13 mouse cellular contexts compared by ENCODE assay signal in the genomic region with DNA sequence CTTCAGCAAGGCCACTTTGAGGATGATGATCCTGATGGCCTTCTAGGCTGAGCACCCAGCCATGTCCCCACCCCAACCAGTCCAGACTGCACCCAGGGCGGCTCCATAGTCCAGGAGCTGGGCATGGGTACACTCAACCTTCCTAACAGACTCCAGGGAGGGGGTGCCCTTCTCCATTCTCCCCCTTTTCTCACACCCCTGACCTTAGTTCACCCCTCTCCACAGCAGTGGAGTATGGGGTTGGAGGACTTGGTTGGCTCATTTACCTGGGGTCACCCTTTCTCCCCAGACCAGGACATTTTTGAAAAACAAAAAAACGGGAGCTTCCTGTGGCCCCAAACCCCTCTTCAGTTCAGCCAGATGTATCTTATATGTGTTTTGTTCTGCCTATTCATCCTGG. TPM values are rescaled to one million over a fixed set of nuclear protein-coding genes. Genes with fewer than 3 reads are reported as not detected.
DNase-seq lines count a peak whose midpoint lies in the region; ATAC-seq and TF ChIP-seq lines count a peak whose summit lies in the region.
"Had no signal": no experiment of that assay in that cellular context is flagged by ENCODE, and none has a peak within 500 bp of the region (broad histone marks: within the 10 kb centered on the region; RNA-seq: fewer than 3 reads in every experiment).

No protein-coding gene starts in this region.

- ATAC-seq in forebrain, postnatal 0 days: no peak
- ATAC-seq in lung, embryonic 14.5 days (ENCODE audit: insufficient read depth): no peak
- no peak for ATAC-seq in embryonic facial prominence, embryonic 14.5 days (ENCODE audit: low read depth)
- no peak for ATAC-seq in liver, embryonic 14.5 days (ENCODE audit: insufficient read depth)
- ATAC-seq: Patski had no signal

- H3K4me3 ChIP-seq in forebrain, embryonic 10.5 days: peak overlapping the region; percentile 85; the same call in 1 of the 2 replicates
- H3K4me3 ChIP-seq in forebrain, postnatal 0 days (ENCODE audit: low read depth, low read length): no peak overlapping the region
- H3K4me3 ChIP-seq in lung, embryonic 14.5 days (ENCODE audit: low read depth, low read length): peak overlapping the region; percentile 85
- no peak overlapping the region for H3K4me3 ChIP-seq in embryonic facial prominence, embryonic 14.5 days (ENCODE audit: low read depth, low read length)
- peak overlapping the region in 1 of 2 experiments; percentile 89; a peak in 1 of 4 replicates for H3K4me3 ChIP-seq in liver, embryonic 14.5 days (ENCODE audit: insufficient read depth in 1 of 2, low read depth in 2 of 2, low read length in 2 of 2)

- H3K9ac ChIP-seq in forebrain, postnatal 0 days: no peak overlapping the region
- H3K9ac ChIP-seq in lung, embryonic 14.5 days: no peak overlapping the region; the same call in 1 of the 2 replicates
- no peak overlapping the region for H3K9ac ChIP-seq in embryonic facial prominence, embryonic 14.5 days (ENCODE audit: low read depth, low read length)
- peak overlapping the region; percentile 18; the same call in 1 of the 2 replicates for H3K9ac ChIP-seq in liver, embryonic 14.5 days (replicated peaks)

- no peaks in the 10 kb centered on the region for H3K9me3 ChIP-seq in forebrain, embryonic 10.5 days
- no peaks in the 10 kb centered on the region for H3K9me3 ChIP-seq in forebrain, postnatal 0 days (ENCODE audit: low read length)
- H3K9me3 ChIP-seq in lung, embryonic 14.5 days (ENCODE audit: low read depth, low read length): no peaks in the 10 kb centered on the region
- H3K9me3 ChIP-seq in embryonic facial prominence, embryonic 14.5 days (ENCODE audit: control insufficient read depth, low read length): no peaks in the 10 kb centered on the region
- H3K9me3 ChIP-seq in liver, embryonic 14.5 days (ENCODE audit: control insufficient read depth, low read length): no peaks in the 10 kb centered on the region

- no peak overlapping the region for H3K4me2 ChIP-seq in forebrain, postnatal 0 days (ENCODE audit: low read depth)
- H3K4me2 ChIP-seq in lung, embryonic 14.5 days: peak overlapping the region; percentile 89; the same call in 1 of the 2 replicates
- H3K4me2 ChIP-seq in embryonic facial prominence, embryonic 14.5 days (ENCODE audit: low read depth, low read length): 0 out of 2 replicates have a peak overlapping the region, but pooled peaks have one; percentile 74
- no peak overlapping the region for H3K4me2 ChIP-seq in liver, embryonic 14.5 days (ENCODE audit: low read depth)

- H3K27me3 ChIP-seq in forebrain, embryonic 10.5 days (ENCODE audit: poor library complexity, severe bottlenecking): peaks cover 58% of the 10 kb centered on the region
- no peaks in the 10 kb centered on the region for H3K27me3 ChIP-seq in forebrain, postnatal 0 days (ENCODE audit: insufficient read depth, low read length)
- H3K27me3 ChIP-seq in lung, embryonic 14.5 days (ENCODE audit: insufficient read depth, low read length): 0 out of 2 replicates have a peak, but pooled peaks cover 3% of the 10 kb centered on the region
- H3K27me3 ChIP-seq in embryonic facial prominence, embryonic 14.5 days (replicated peaks; ENCODE audit: control insufficient read depth, insufficient read depth, low read length): no peaks in the 10 kb centered on the region
- H3K27me3 ChIP-seq in liver, embryonic 14.5 days (ENCODE audit: control insufficient read depth, insufficient read depth, low read length): no peaks in the 10 kb centered on the region
- H3K27me3 ChIP-seq: Patski had no signal

- 92% methylated on average over 2 of the region's 2 CpGs for WGBS in forebrain, embryonic 10.5 days
- 92% methylated on average over 2 of the region's 2 CpGs for WGBS in forebrain, postnatal 0 days
- 84% methylated on average over 2 of the region's 2 CpGs for WGBS in lung, embryonic 14.5 days
- 93% methylated on average over 2 of the region's 2 CpGs for WGBS in embryonic facial prominence, embryonic 14.5 days
- 95% methylated on average over 2 of the region's 2 CpGs for WGBS in liver, embryonic 14.5 days (ENCODE audit: insufficient replicate concordance)

- H3K4me1 ChIP-seq in forebrain, embryonic 10.5 days: peaks cover 67% of the 10 kb centered on the region
- H3K4me1 ChIP-seq in forebrain, postnatal 0 days (ENCODE audit: insufficient read depth): peaks cover 17% of the 10 kb centered on the region
- peaks cover 6% of the 10 kb centered on the region for H3K4me1 ChIP-seq in lung, embryonic 14.5 days (ENCODE audit: insufficient read depth)
- H3K4me1 ChIP-seq in embryonic facial prominence, embryonic 14.5 days (ENCODE audit: control insufficient read depth, insufficient read depth, low read length): peaks cover 11% of the 10 kb centered on the region
- H3K4me1 ChIP-seq in liver, embryonic 14.5 days (replicated peaks; ENCODE audit: control insufficient read depth in 2 of 2, insufficient read depth in 2 of 2, low read length in 1 of 2): peaks cover 7% of the 10 kb centered on the region in 2 experiments

- H3K27ac ChIP-seq in forebrain, embryonic 10.5 days: no peak overlapping the region
- H3K27ac ChIP-seq in forebrain, postnatal 0 days (ENCODE audit: low read depth, low read length): no peak overlapping the region
- H3K27ac ChIP-seq in lung, embryonic 14.5 days (ENCODE audit: low read depth): no peak overlapping the region
- H3K27ac ChIP-seq in embryonic facial prominence, embryonic 14.5 days (replicated peaks; ENCODE audit: low read depth, low read length): no peak overlapping the region
- H3K27ac ChIP-seq in liver, embryonic 14.5 days: no peak overlapping the region

- peaks cover 50% of the 10 kb centered on the region for H3K36me3 ChIP-seq in forebrain, embryonic 10.5 days (replicated peaks)
- H3K36me3 ChIP-seq in forebrain, postnatal 0 days (ENCODE audit: insufficient read depth): peaks cover 18% of the 10 kb centered on the region
- H3K36me3 ChIP-seq in lung, embryonic 14.5 days (ENCODE audit: insufficient read depth): peaks cover 39% of the 10 kb centered on the region
- H3K36me3 ChIP-seq in embryonic facial prominence, embryonic 14.5 days (ENCODE audit: control insufficient read depth, insufficient read depth, low read length): peaks cover 41% of the 10 kb centered on the region
- H3K36me3 ChIP-seq in liver, embryonic 14.5 days (replicated peaks; ENCODE audit: control insufficient read depth, insufficient read depth, low read depth): peaks cover 25% of the 10 kb centered on the region

- DNase-seq in forebrain, embryonic 10.5 days (ENCODE audit: extremely low spot score, low spot score): no peak
- no peak for DNase-seq in forebrain, postnatal 0 days
- DNase-seq in lung, embryonic 14.5 days: no peak
- no peak for DNase-seq in lung, postnatal 25 days (ENCODE audit: low spot score)
- no peak for DNase-seq in embryonic facial prominence, embryonic 14.5 days (ENCODE audit: low spot score)
- no peak for DNase-seq in liver, embryonic 14.5 days (ENCODE audit: low read depth in 3 of 3, low spot score in 3 of 3)
- DNase-seq in natural killer cell, adult 2 months (ENCODE audit: low spot score in 2 of 2): no peak
- no peak for DNase-seq in cerebellum, adult 8-10 months
- DNase-seq: adrenal gland, postnatal 14 days; gastrocnemius, postnatal 14 days had no signal

- TF ChIP-seq EP300 in liver, embryonic 14.5 days (IDR thresholded peaks at IDR 0.05; ENCODE audit: low read depth): no peak

- TF ChIP-seq CTCF in forebrain, postnatal 0 days (IDR thresholded peaks at IDR 0.05; ENCODE audit: low read depth): no peak
- TF ChIP-seq CTCF in lung, embryonic 14.5 days (IDR thresholded peaks at IDR 0.05; ENCODE audit: low read depth): no peak
- TF ChIP-seq CTCF in liver, embryonic 14.5 days (IDR thresholded peaks at IDR 0.05; ENCODE audit: low read depth): no peak

RNA-seq across cellular contexts. Expression of a gene that starts 1.5 kb away (rescaled TPM):
- 0.49 and 0.63 TPM in 2 replicates for polyA plus RNA-seq in forebrain, embryonic 10.5 days (2016; fragmentation: Nextera tagmentation; extraction: Ambion mirVana)
- total RNA-seq in forebrain, postnatal 0 days (2014; rRNA removed): 0.15 and 0.81 TPM in 2 replicates
- 0.36 and 0.86 TPM in 2 replicates for polyA plus RNA-seq in forebrain, postnatal 0 days (2015; fragmentation: Nextera tagmentation; extraction: Ambion mirVana)
- polyA plus RNA-seq in lung, embryonic 14.5 days (2014; fragmentation: Nextera tagmentation; extraction: Ambion mirVana): 1.4 and 1.5 TPM in 2 replicates
- polyA plus RNA-seq in embryonic facial prominence, embryonic 14.5 days (2014; fragmentation: Nextera tagmentation; extraction: Ambion mirVana): 0.77 and 1.1 TPM in 2 replicates
- polyA plus RNA-seq in liver, embryonic 14.5 days (2012; rRNA removed): 0.41 and 0.65 TPM in 2 replicates
- 0.41 and 0.49 TPM in 2 replicates for polyA plus RNA-seq in liver, embryonic 14.5 days (2014; fragmentation: Nextera tagmentation; extraction: Ambion mirVana)
- total RNA-seq: gastrocnemius, postnatal 14 days had no signal

RNA-seq across cellular contexts. Expression of a gene that starts 2.4 kb away (rescaled TPM):
- polyA plus RNA-seq in forebrain, embryonic 10.5 days (2016; fragmentation: Nextera tagmentation; extraction: Ambion mirVana): 10.2 and 10.3 TPM in 2 replicates
- total RNA-seq in forebrain, postnatal 0 days (2014; rRNA removed): 116 and 117 TPM in 2 replicates
- 6.7 and 6.9 TPM in 2 replicates for polyA plus RNA-seq in forebrain, postnatal 0 days (2015; fragmentation: Nextera tagmentation; extraction: Ambion mirVana)
- polyA plus RNA-seq in lung, embryonic 14.5 days (2014; fragmentation: Nextera tagmentation; extraction: Ambion mirVana): 16.0 and 17.3 TPM in 2 replicates
- polyA plus RNA-seq in embryonic facial prominence, embryonic 14.5 days (2014; fragmentation: Nextera tagmentation; extraction: Ambion mirVana): 15.9 and 18.5 TPM in 2 replicates
- 32.5 and 34.5 TPM in 2 replicates for polyA plus RNA-seq in liver, embryonic 14.5 days (2012; rRNA removed)
- 9.1 and 9.3 TPM in 2 replicates for polyA plus RNA-seq in liver, embryonic 14.5 days (2014; fragmentation: Nextera tagmentation; extraction: Ambion mirVana)

RNA-seq across cellular contexts. Expression of a gene that starts 12.1 kb away (rescaled TPM):
- 0.42 and 0.79 TPM in 2 replicates for polyA plus RNA-seq in forebrain, embryonic 10.5 days (2016; fragmentation: Nextera tagmentation; extraction: Ambion mirVana)
- not detected in 2 replicates for total RNA-seq in forebrain, postnatal 0 days (2014; rRNA removed)
- 0.38 and 1.2 TPM in 2 replicates for polyA plus RNA-seq in forebrain, postnatal 0 days (2015; fragmentation: Nextera tagmentation; extraction: Ambion mirVana)
- 0.83 and 1.2 TPM in 2 replicates for polyA plus RNA-seq in lung, embryonic 14.5 days (2014; fragmentation: Nextera tagmentation; extraction: Ambion mirVana)
- 0.66 and 1.4 TPM in 2 replicates for polyA plus RNA-seq in embryonic facial prominence, embryonic 14.5 days (2014; fragmentation: Nextera tagmentation; extraction: Ambion mirVana)
- not detected in 2 replicates for polyA plus RNA-seq in liver, embryonic 14.5 days (2012; rRNA removed)
- polyA plus RNA-seq in liver, embryonic 14.5 days (2014; fragmentation: Nextera tagmentation; extraction: Ambion mirVana): not detected in 2 replicates
- total RNA-seq: adrenal gland, postnatal 14 days had no signal
- polyA plus RNA-seq: midbrain, embryonic 11.5 days had no signal

RNA-seq across cellular contexts. Expression of a gene that starts 21.4 kb away (rescaled TPM):
- polyA plus RNA-seq in forebrain, embryonic 10.5 days (2016; fragmentation: Nextera tagmentation; extraction: Ambion mirVana): 7.8 and 8.2 TPM in 2 replicates
- 2.7 and 5.4 TPM in 2 replicates for total RNA-seq in forebrain, postnatal 0 days (2014; rRNA removed)
- polyA plus RNA-seq in forebrain, postnatal 0 days (2015; fragmentation: Nextera tagmentation; extraction: Ambion mirVana): 2.8 and 4.3 TPM in 2 replicates
- polyA plus RNA-seq in lung, embryonic 14.5 days (2014; fragmentation: Nextera tagmentation; extraction: Ambion mirVana): 2.5 and 2.9 TPM in 2 replicates
- 3.3 and 3.6 TPM in 2 replicates for polyA plus RNA-seq in embryonic facial prominence, embryonic 14.5 days (2014; fragmentation: Nextera tagmentation; extraction: Ambion mirVana)
- polyA plus RNA-seq in liver, embryonic 14.5 days (2012; rRNA removed): 0.11 and 0.19 TPM in 2 replicates
- polyA plus RNA-seq in liver, embryonic 14.5 days (2014; fragmentation: Nextera tagmentation; extraction: Ambion mirVana): 0.09 TPM in 1 of 2 replicates, not detected in the other
- polyA plus RNA-seq: large intestine, adult 2 months had no signal

RNA-seq across cellular contexts. Expression of a gene that starts 27.0 kb away (rescaled TPM):
- polyA plus RNA-seq in forebrain, embryonic 10.5 days (2016; fragmentation: Nextera tagmentation; extraction: Ambion mirVana): 148 and 158 TPM in 2 replicates
- 133 and 151 TPM in 2 replicates for total RNA-seq in forebrain, postnatal 0 days (2014; rRNA removed)
- 172 and 215 TPM in 2 replicates for polyA plus RNA-seq in forebrain, postnatal 0 days (2015; fragmentation: Nextera tagmentation; extraction: Ambion mirVana)
- 121 and 136 TPM in 2 replicates for polyA plus RNA-seq in lung, embryonic 14.5 days (2014; fragmentation: Nextera tagmentation; extraction: Ambion mirVana)
- 208 and 247 TPM in 2 replicates for polyA plus RNA-seq in embryonic facial prominence, embryonic 14.5 days (2014; fragmentation: Nextera tagmentation; extraction: Ambion mirVana)
- 19.9 and 24.8 TPM in 2 replicates for polyA plus RNA-seq in liver, embryonic 14.5 days (2012; rRNA removed)
- polyA plus RNA-seq in liver, embryonic 14.5 days (2014; fragmentation: Nextera tagmentation; extraction: Ambion mirVana): 30.6 and 34.0 TPM in 2 replicates

Comparison
In these comparisons a context has a peak if more than half of its experiments do, and no peak if none do; other contexts are left out.
1. H3K4me3 ChIP-seq: peak in forebrain, embryonic 10.5 days (single experiment) and lung, embryonic 14.5 days (single experiment); none in forebrain, postnatal 0 days (single experiment) and embryonic facial prominence, embryonic 14.5 days (single experiment).
2. H3K4me2 ChIP-seq: peak in lung, embryonic 14.5 days (single experiment) and embryonic facial prominence, embryonic 14.5 days (single experiment); none in forebrain, postnatal 0 days (single experiment) and liver, embryonic 14.5 days (single experiment).